Mouse (Mus musculus) intestine, postnatal 0 days (tissue): ENCODE measurements at regions not wholly inside any gene's neighbourhood (a gene's known extent, or its start where the extent isn't known, plus 50 kb on each side); places are given as distances from the start of the nearest gene placed in this dataset.

ENCODE experiments used
- ATAC-seq: fragments of 200-750 bp; cut with Nextera tagmentation; 2 replicates; pipeline ENCODE4 v1.8.0; 2017; ENCODE audit warnings: mild to moderate bottlenecking, moderate TSS enrichment, moderate library complexity
- H3K27ac ChIP-seq: fragments of 300-500 bp; sonication (generic); 2 replicates; pipeline ENCODE4 v1.5.1; 2014; ENCODE audit warnings: mild to moderate bottlenecking, low read depth, low read length, moderate library complexity
- H3K27me3 ChIP-seq: fragments of 300-500 bp; sonication (generic); replicated peaks from 2 replicates; pipeline ENCODE4 v1.6.1; 2014; ENCODE audit warnings: low read length, mixed read lengths; ENCODE audit not compliant: control insufficient read depth, insufficient read depth
- H3K36me3 ChIP-seq: fragments of 300-500 bp; sonication (generic); 2 replicates; pipeline ENCODE4 v1.6.1; 2014; ENCODE audit warnings: mild to moderate bottlenecking, moderate library complexity; ENCODE audit not compliant: control insufficient read depth, insufficient read depth
- H3K4me1 ChIP-seq: fragments of 300-500 bp; sonication (generic); replicated peaks from 2 replicates; pipeline ENCODE4 v1.6.1; 2014; ENCODE audit warnings: antibody characterized with exemption, low read length, mixed read lengths; ENCODE audit not compliant: control insufficient read depth, insufficient read depth
- H3K4me2 ChIP-seq: fragments of 300-500 bp; sonication (generic); replicated peaks from 2 replicates; pipeline ENCODE4 v1.6.1; 2014; ENCODE audit warnings: low read depth, mild to moderate bottlenecking, moderate library complexity
- H3K4me3 ChIP-seq: fragments of 300-500 bp; sonication (generic); 2 replicates; pipeline ENCODE4 v1.5.1; 2014; ENCODE audit warnings: low read depth, low read length
- H3K9ac ChIP-seq: fragments of 300-500 bp; sonication (generic); 2 replicates; pipeline ENCODE4 v1.6.1; 2014; ENCODE audit warnings: mild to moderate bottlenecking, low read depth, low read length
- H3K9me3 ChIP-seq: fragments of 300-500 bp; sonication (generic); 2 replicates; pipeline ENCODE4 v1.6.1; 2016; ENCODE audit warnings: mixed run types; ENCODE audit not compliant: control insufficient read depth
- CTCF ChIP-seq: sonication (generic); IDR thresholded peaks from 2 replicates; pipeline ENCODE4 v1.5.1; 2016; ENCODE audit warnings: low read depth, mild to moderate bottlenecking, control low read depth, antibody characterized with exemption, moderate library complexity
- WGBS: fragments of 180-500 bp; shearing (Covaris S2); extraction: QIAGEN DNeasy Blood & Tissue Kit; methylation state at CpG from one replicate; pipeline ENCODE4 v1.1.7; 2014; 5-methylcytosine and 5-hydroxymethylcytosine counted together

- TF ChIP-seq CTCF: no peak
- WGBS: 67% methylated on average over 4 of the region's 4 CpGs
- Histone ChIP-seq H3K27me3 (no peaks in the 10 kb centered on the region), H3K4me1 (no peaks in the 10 kb centered on the region), H3K4me3 (no peak overlapping the region), H3K9ac (no peak overlapping the region), H3K4me2 (no peak overlapping the region), H3K36me3 (no peaks in the 10 kb centered on the region), H3K9me3 (no peaks in the 10 kb centered on the region), H3K27ac (no peak overlapping the region)
- no peak for ATAC-seq
Observed at GRCm38 (mm10) chr10:84024294-84024693, 301.6 kb downstream of the 1500009L16Rik start.

GRCm38 (mm10) chr10:84024901-84025300 is 302.2 kb downstream of the 1500009L16Rik start:
- H3K27me3 ChIP-seq: no peaks in the 10 kb centered on the region
- H3K4me2 ChIP-seq: no peak overlapping the region
- no peaks in the 10 kb centered on the region for H3K9me3 ChIP-seq
- no peak overlapping the region for H3K4me3 ChIP-seq
- H3K4me1 ChIP-seq: no peaks in the 10 kb centered on the region
- H3K36me3 ChIP-seq: no peaks in the 10 kb centered on the region
- TF ChIP-seq CTCF: no peak
- H3K27ac ChIP-seq: no peak overlapping the region
- 67% methylated on average over 8 of the region's 8 CpGs for WGBS
- no peak overlapping the region for H3K9ac ChIP-seq
- ATAC-seq: no peak

- ATAC-seq: no peak
- WGBS: 67% methylated on average over 4 of the region's 4 CpGs
Observed at GRCm38 (mm10) chr10:84026798-84027197, 304.1 kb downstream of the 1500009L16Rik start.

GRCm38 (mm10) chr10:84036131-84036877 is 313.6 kb downstream of the 1500009L16Rik start:
- H3K9ac ChIP-seq: no peak overlapping the region
- 67% methylated on average over 11 of the region's 11 CpGs for WGBS

More at GRCm38 (mm10) chr10:84026798-84027197, 304.1 kb downstream of the 1500009L16Rik start:
- no peak overlapping the region for H3K4me3 ChIP-seq
- H3K27me3 ChIP-seq: no peaks in the 10 kb centered on the region
- no peak overlapping the region for H3K9ac ChIP-seq
- no peak for TF ChIP-seq CTCF
- H3K4me2 ChIP-seq: no peak overlapping the region
- H3K36me3 ChIP-seq: no peaks in the 10 kb centered on the region
- H3K4me1 ChIP-seq: no peaks in the 10 kb centered on the region
- no peaks in the 10 kb centered on the region for H3K9me3 ChIP-seq
- H3K27ac ChIP-seq: no peak overlapping the region

GRCm38 (mm10) chr10:84048706-84049105 is 326.0 kb downstream of the 1500009L16Rik start:
- WGBS: 84% methylated on average over 5 of the region's 5 CpGs

More at GRCm38 (mm10) chr10:84036131-84036877, 313.6 kb downstream of the 1500009L16Rik start:
- TF ChIP-seq CTCF: no peak
- H3K36me3 ChIP-seq: no peaks in the 10 kb centered on the region
- no peak overlapping the region for H3K27ac ChIP-seq
- H3K9me3 ChIP-seq: no peaks in the 10 kb centered on the region
- no peak overlapping the region for H3K4me2 ChIP-seq
- H3K27me3 ChIP-seq: no peaks in the 10 kb centered on the region
- no peak for ATAC-seq
- H3K4me1 ChIP-seq: no peaks in the 10 kb centered on the region
- no peak overlapping the region for H3K4me3 ChIP-seq

GRCm38 (mm10) chr10:84052696-84053095 is 330.0 kb downstream of the 1500009L16Rik start:
- 86% methylated on average over 8 of the region's 8 CpGs for WGBS
- no peak for TF ChIP-seq CTCF
- no peaks in the 10 kb centered on the region for H3K36me3 ChIP-seq
- H3K9ac ChIP-seq: no peak overlapping the region
- H3K4me1 ChIP-seq: no peaks in the 10 kb centered on the region; the same call in 1 of the 2 replicates
- H3K27ac ChIP-seq: no peak overlapping the region
- no peak overlapping the region for H3K4me3 ChIP-seq
- no peaks in the 10 kb centered on the region for H3K9me3 ChIP-seq
- H3K27me3 ChIP-seq: no peaks in the 10 kb centered on the region
- H3K4me2 ChIP-seq: no peak overlapping the region
- no peak for ATAC-seq

More at GRCm38 (mm10) chr10:84048706-84049105, 326.0 kb downstream of the 1500009L16Rik start:
- no peak overlapping the region for H3K4me3 ChIP-seq
- no peak for ATAC-seq
- H3K36me3 ChIP-seq: no peaks in the 10 kb centered on the region
- no peak overlapping the region for H3K27ac ChIP-seq
- no peaks in the 10 kb centered on the region for H3K9me3 ChIP-seq
- H3K9ac ChIP-seq: no peak overlapping the region
- no peak overlapping the region for H3K4me2 ChIP-seq
- H3K4me1 ChIP-seq: no peaks in the 10 kb centered on the region
- TF ChIP-seq CTCF: no peak
- no peaks in the 10 kb centered on the region for H3K27me3 ChIP-seq
